Comparison of ENCODE assay signal across 7 mouse cellular contexts in the genomic region with DNA sequence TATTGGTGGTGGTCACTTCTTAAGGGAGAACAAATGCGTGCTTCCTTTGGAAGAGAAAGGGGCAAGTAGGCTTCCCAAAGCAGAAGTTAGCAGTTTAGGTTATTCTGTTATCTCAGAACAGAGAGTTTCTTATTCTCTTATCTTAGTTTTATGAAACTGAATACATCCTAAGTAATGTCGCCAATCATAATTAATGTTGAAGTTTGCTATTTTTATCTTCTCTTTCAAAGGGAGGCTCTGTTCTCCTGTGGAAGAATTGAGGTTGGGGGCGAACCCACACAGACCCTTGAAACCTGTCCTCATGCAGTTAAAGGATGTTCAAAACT. TPM values are rescaled to one million over a fixed set of nuclear protein-coding genes. Genes with fewer than 3 reads are reported as not detected.
DNase-seq lines count a peak whose midpoint lies in the region; ATAC-seq and TF ChIP-seq lines count a peak whose summit lies in the region.

No protein-coding gene starts in this region.

- H3K27me3 ChIP-seq in limb, embryonic 10.5 days (ENCODE audit: low read depth, poor library complexity, severe bottlenecking), result no peaks in the 10 kb centered on the region
- no peaks in the 10 kb centered on the region for H3K27me3 ChIP-seq in neural tube, embryonic 14.5 days (ENCODE audit: control insufficient read depth, insufficient read depth, low read length)

- peaks cover 30% of the 10 kb centered on the region for H3K36me3 ChIP-seq in limb, embryonic 10.5 days
- peaks cover 9% of the 10 kb centered on the region for H3K36me3 ChIP-seq in neural tube, embryonic 14.5 days (ENCODE audit: control insufficient read depth, insufficient read depth, low read length)

- peak overlapping the region; percentile 83 for H3K9ac ChIP-seq in neural tube, embryonic 14.5 days (replicated peaks; ENCODE audit: low read depth, low read length)

- peak overlapping the region; percentile 92 for H3K4me3 ChIP-seq in lung, adult 2 months (replicated peaks; ENCODE audit: extremely low read depth, low read depth, low read length)
- peak overlapping the region; percentile 95 for H3K4me3 ChIP-seq in embryonic fibroblast, embryonic 13.5 days (ENCODE audit: insufficient read depth, low read length)
- H3K4me3 ChIP-seq in limb, embryonic 10.5 days, result peak overlapping the region; percentile 80
- peak overlapping the region; percentile 86 for H3K4me3 ChIP-seq in neural tube, embryonic 14.5 days (ENCODE audit: low read depth, low read length)

- no peak for DNase-seq in lung, adult 2 months
- DNase-seq in lung, postnatal 4 days, result no peak
- no peak for DNase-seq in limb, embryonic 10.5 days (ENCODE audit: low spot score)
- DNase-seq in frontal cortex, postnatal 14 days (ENCODE audit: low spot score in 2 of 2), result no peak
- no peak for DNase-seq in urinary bladder, postnatal 25 days (ENCODE audit: low spot score)

- H3K4me2 ChIP-seq in neural tube, embryonic 14.5 days (ENCODE audit: low read depth, low read length), result peak overlapping the region; percentile 78

- no peak for TF ChIP-seq POLR2A in lung, adult 2 months (IDR thresholded peaks at IDR 0.05; ENCODE audit: borderline replicate concordance, extremely low read depth, low read depth, low read length)
- no peak for TF ChIP-seq POLR2A in embryonic fibroblast, embryonic 13.5 days (IDR thresholded peaks at IDR 0.05; ENCODE audit: low read depth, low read length)

- 0 out of 2 replicates have a peak overlapping the region, but pooled peaks have one; percentile 80 for H3K27ac ChIP-seq in embryonic fibroblast, embryonic 13.5 days (ENCODE audit: insufficient read depth, low read length)
- peak overlapping the region; percentile 89 for H3K27ac ChIP-seq in limb, embryonic 10.5 days
- H3K27ac ChIP-seq in neural tube, embryonic 14.5 days (ENCODE audit: low read depth, low read length), result no peak overlapping the region

- no peak for ATAC-seq in neural tube, embryonic 14.5 days (ENCODE audit: low read depth)

- 35% methylated on average over 3 of the region's 3 CpGs for WGBS in lung, adult 2 months
- 62% methylated on average over 3 of the region's 3 CpGs for WGBS in limb, embryonic 10.5 days
- 65% methylated on average over 3 of the region's 3 CpGs for WGBS in neural tube, embryonic 14.5 days

- H3K9me3 ChIP-seq in limb, embryonic 10.5 days (replicated peaks), result no peaks in the 10 kb centered on the region
- no peaks in the 10 kb centered on the region for H3K9me3 ChIP-seq in neural tube, embryonic 14.5 days (ENCODE audit: control insufficient read depth, low read length)

- peaks cover 5% of the 10 kb centered on the region; the same call in 1 of the 2 replicates for H3K4me1 ChIP-seq in lung, adult 2 months (ENCODE audit: control insufficient read depth, insufficient read depth, low read length)
- peaks cover 3% of the 10 kb centered on the region for H3K4me1 ChIP-seq in embryonic fibroblast, embryonic 13.5 days (ENCODE audit: control insufficient read depth, insufficient read depth, low read length)
- peaks cover 11% of the 10 kb centered on the region for H3K4me1 ChIP-seq in limb, embryonic 10.5 days
- H3K4me1 ChIP-seq in neural tube, embryonic 14.5 days (ENCODE audit: control insufficient read depth, insufficient read depth, low read length), result peaks cover 14% of the 10 kb centered on the region

- no peak for TF ChIP-seq CTCF in lung, adult 2 months (IDR thresholded peaks at IDR 0.05; ENCODE audit: insufficient read depth, low read length)
- no peak for TF ChIP-seq CTCF in embryonic fibroblast, embryonic 13.5 days (IDR thresholded peaks at IDR 0.05; ENCODE audit: borderline replicate concordance, insufficient read depth, low read length)

RNA-seq across cellular contexts. Expression of gene Pdcd2, which starts 0.7 kb away (rescaled TPM):
- polyA plus RNA-seq in lung, adult 2 months (2012; rRNA removed), result 17.1 and 22.3 TPM in 2 replicates
- polyA plus RNA-seq in embryonic fibroblast, embryonic 13.5 days (2011; ENCODE audit: insufficient read length, low read depth, missing spikeins), result 27.6 and 38.2 TPM in 2 replicates
- polyA plus RNA-seq in limb, embryonic 10.5 days (2016; fragmentation: Nextera tagmentation; extraction: Ambion mirVana), result 45.7 and 47.9 TPM in 2 replicates
- polyA plus RNA-seq in neural tube, embryonic 14.5 days (2014; fragmentation: Nextera tagmentation; extraction: Ambion mirVana), result 68.2 and 78.1 TPM in 2 replicates

RNA-seq across cellular contexts. Expression of gene Tbp, which starts 28.1 kb away (rescaled TPM):
- 35.1 and 36.1 TPM in 2 replicates for polyA plus RNA-seq in lung, adult 2 months (2012; rRNA removed)
- 36.8 and 38.8 TPM in 2 replicates for polyA plus RNA-seq in embryonic fibroblast, embryonic 13.5 days (2011; ENCODE audit: insufficient read length, low read depth, missing spikeins)
- polyA plus RNA-seq in limb, embryonic 10.5 days (2016; fragmentation: Nextera tagmentation; extraction: Ambion mirVana), result 66.7 and 67.0 TPM in 2 replicates
- polyA plus RNA-seq in neural tube, embryonic 14.5 days (2014; fragmentation: Nextera tagmentation; extraction: Ambion mirVana), result 65.1 and 69.9 TPM in 2 replicates

RNA-seq across cellular contexts. Expression of gene Psmb1, which starts 28.2 kb away (rescaled TPM):
- polyA plus RNA-seq in lung, adult 2 months (2012; rRNA removed), result 66.1 and 92.3 TPM in 2 replicates
- polyA plus RNA-seq in embryonic fibroblast, embryonic 13.5 days (2011; ENCODE audit: insufficient read length, low read depth, missing spikeins), result 179 and 190 TPM in 2 replicates
- 286 and 310 TPM in 2 replicates for polyA plus RNA-seq in limb, embryonic 10.5 days (2016; fragmentation: Nextera tagmentation; extraction: Ambion mirVana)
- polyA plus RNA-seq in neural tube, embryonic 14.5 days (2014; fragmentation: Nextera tagmentation; extraction: Ambion mirVana), result 261 and 264 TPM in 2 replicates

RNA-seq across cellular contexts. Expression of gene Prdm9, which starts 36.4 kb away (rescaled TPM):
- polyA plus RNA-seq in lung, adult 2 months (2012; rRNA removed), result 0.86 and 1.0 TPM in 2 replicates
- polyA plus RNA-seq in embryonic fibroblast, embryonic 13.5 days (2011; ENCODE audit: insufficient read length, low read depth, missing spikeins), result 3.7 and 7.3 TPM in 2 replicates
- 1.1 and 1.9 TPM in 2 replicates for polyA plus RNA-seq in limb, embryonic 10.5 days (2016; fragmentation: Nextera tagmentation; extraction: Ambion mirVana)
- polyA plus RNA-seq in neural tube, embryonic 14.5 days (2014; fragmentation: Nextera tagmentation; extraction: Ambion mirVana), result 1.0 and 2.7 TPM in 2 replicates
